Mouse (Mus musculus) G1E (cell line): ENCODE results near the gene Noxo1. TPM values are rescaled to one million over a fixed set of nuclear protein-coding genes. Genes with fewer than 3 reads are reported as not detected.

Experiments used
- ATAC-seq: 2 replicates; pipeline ENCODE4 v1.8.0; 2016; ENCODE audit warnings: mild to moderate bottlenecking; ENCODE audit not compliant: insufficient number of reproducible peaks, poor library complexity, low FRiP score, severe bottlenecking; ENCODE audit errors: extremely low read depth
- DNase-seq: peaks from one replicate; pipeline ENCODE4 v3.0.0; 2012; ENCODE audit warnings: low spot score
- H3K27me3 ChIP-seq: 2 replicates; pipeline ENCODE4 v1.6.1; 2012; ENCODE audit warnings: mild to moderate bottlenecking, low read length, inconsistent platforms; ENCODE audit not compliant: insufficient read depth
- H3K36me3 ChIP-seq: replicated peaks from 2 replicates; pipeline ENCODE3; 2012; ENCODE audit warnings: mild to moderate bottlenecking, inconsistent platforms
- H3K4me1 ChIP-seq: 2 replicates; pipeline ENCODE4 v1.6.1; 2012; ENCODE audit warnings: low read depth, low read length, inconsistent platforms, mixed read lengths; ENCODE audit not compliant: insufficient read depth
- H3K4me3 ChIP-seq: 2 replicates; pipeline ENCODE4 v1.5.1; 2012; ENCODE audit warnings: low read depth, mild to moderate bottlenecking, inconsistent platforms, low read length, moderate library complexity, mixed read lengths
- H3K9me3 ChIP-seq: replicated peaks from 2 replicates; pipeline ENCODE4 v1.6.1; 2012; ENCODE audit warnings: inconsistent platforms
- CTCF ChIP-seq: IDR thresholded peaks from 2 replicates; pipeline ENCODE4 v1.5.1; 2012; ENCODE audit warnings: low read depth, low read length, inconsistent platforms, mixed read lengths
- GATA1 ChIP-seq: IDR thresholded peaks from 2 replicates; pipeline ENCODE4 v1.6.1; 2012; ENCODE audit warnings: borderline replicate concordance, low read length, inconsistent platforms, mixed read lengths
- GATA2 ChIP-seq: IDR thresholded peaks from 2 replicates; pipeline ENCODE4 v1.6.1; 2012; ENCODE audit warnings: low read depth, low read length, inconsistent platforms, borderline replicate concordance
- POLR2AphosphoS5 ChIP-seq: IDR thresholded peaks from 2 replicates; pipeline ENCODE4 v1.6.1; 2012; ENCODE audit warnings: low read depth, low read length, inconsistent platforms; ENCODE audit not compliant: insufficient replicate concordance
- TAL1 ChIP-seq: conservative IDR thresholded peaks from 2 replicates; pipeline ENCODE4 v1.6.1; 2012; ENCODE audit warnings: low read depth, low read length, inconsistent platforms, mixed read lengths
- polyA plus RNA-seq: library from polyadenylated mRNA; stranded (reverse); fragments of >175 nt; gene quantifications from 2 replicates; pipeline ENCODE4 v1.2.3, GENCODE M21; 2012
- total RNA-seq, 2 experiments: library from RNA; stranded (forward) in 1 of 2; stranded (reverse) in 1 of 2; fragments of 200-1000 nt in 1 of 2; fragments of >200 nt in 1 of 2; fragmentation: Nextera tagmentation in 1 of 2; gene quantifications; 2 replicates each; pipeline ENCODE4 v1.2.3; 2014 to 2017

Noxo1 gene
- total and polyA plus RNA-seq, 3 experiments = 0.87 to 1.0 TPM; not detected in 1

GRCm38 (mm10) chr17:24699473-24699872 is 3.4 kb downstream of the Noxo1 start:
- Histone ChIP-seq H3K36me3 (peaks cover 66% of the 10 kb centered on the region), H3K9me3 (no peaks in the 10 kb centered on the region)
- TF ChIP-seq TAL1 (no peak), GATA2 (no peak), POLR2AphosphoS5 (no peak), CTCF (no peak), GATA1 (no peak)

GRCm38 (mm10) chr17:24701251-24701650 is 5.2 kb downstream of the Noxo1 start:
- ATAC-seq = no peak
- DNase-seq = no peak
- no peak overlapping the region for H3K4me3 ChIP-seq
- H3K27me3 ChIP-seq = no peaks in the 10 kb centered on the region; the same call in 1 of the 2 replicates
- TF ChIP-seq CTCF = no peak
- no peak for TF ChIP-seq TAL1
- no peak for TF ChIP-seq GATA2
- no peak for TF ChIP-seq GATA1
- TF ChIP-seq POLR2AphosphoS5 = no peak
- H3K36me3 ChIP-seq = peaks cover 80% of the 10 kb centered on the region
- no peaks in the 10 kb centered on the region for H3K9me3 ChIP-seq
- peaks cover 41% of the 10 kb centered on the region for H3K4me1 ChIP-seq

More at GRCm38 (mm10) chr17:24699473-24699872, 3.4 kb downstream of the Noxo1 start:
- DNase-seq = no peak
- Histone ChIP-seq H3K4me1 (peaks cover 36% of the 10 kb centered on the region), H3K4me3 (no peak overlapping the region), H3K27me3 (no peaks in the 10 kb centered on the region; the same call in 1 of the 2 replicates)
- no peak for ATAC-seq

- Histone ChIP-seq H3K4me1 (peaks cover 31% of the 10 kb centered on the region), H3K4me3 (peak overlapping the region; percentile 75; the same call in 1 of the 2 replicates), H3K27me3 (no peaks in the 10 kb centered on the region), H3K9me3 (no peaks in the 10 kb centered on the region), H3K36me3 (peaks cover 55% of the 10 kb centered on the region)
- TF ChIP-seq GATA2 (no peak), CTCF (no peak), TAL1 (no peak), GATA1 (no peak), POLR2AphosphoS5 (no peak)
- DNase-seq = no peak
- no peak for ATAC-seq
These were observed 9.8 kb downstream of the Noxo1 start for GRCm38 (mm10) chr17:24705821-24706220.

DNA sequence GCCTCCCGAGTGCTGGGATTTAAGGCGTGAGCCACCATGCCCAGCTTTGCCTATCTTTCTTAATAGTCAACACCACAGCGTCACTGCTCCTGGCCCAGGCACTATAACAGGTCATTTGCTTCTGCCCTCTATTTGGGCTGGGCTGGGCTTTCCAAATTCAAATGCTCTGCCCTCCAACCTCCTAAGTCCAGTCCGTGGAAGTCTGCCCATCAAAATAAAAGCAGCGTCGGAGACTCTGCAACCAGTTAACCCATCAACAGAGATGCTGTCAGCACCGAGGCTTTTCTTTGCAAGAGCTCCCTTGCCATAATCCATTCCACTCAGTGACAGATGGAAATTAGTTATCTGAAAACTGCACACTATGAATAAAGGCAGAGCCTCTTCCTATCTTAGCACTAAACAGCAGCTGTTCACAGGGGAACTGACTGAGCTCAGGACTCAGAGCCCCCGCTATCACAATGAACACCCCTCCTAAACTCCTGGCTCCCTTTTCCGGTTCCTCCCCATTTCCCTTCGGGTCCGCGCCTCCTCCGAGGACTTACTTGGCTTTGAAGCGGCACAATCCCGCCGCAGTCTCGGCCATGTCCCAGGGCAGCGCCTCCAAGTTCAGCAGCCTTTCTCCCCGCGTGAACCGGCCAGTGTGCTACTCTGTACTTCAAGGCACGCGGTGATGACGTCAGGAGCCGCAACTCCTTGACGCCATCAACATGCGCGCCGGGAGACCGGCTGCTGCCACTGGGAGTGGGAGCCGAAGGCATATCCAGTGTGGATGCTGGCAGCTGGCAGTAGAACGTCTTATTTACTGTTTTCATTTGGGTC is 11.2 kb downstream of the Noxo1 start, which contains the start of gene Tbl3:
Tbl3 (minus strand) TSS at position 679 of the 819 bp plus-strand sequence.
- ATAC-seq = peak; percentile 68
- H3K36me3 ChIP-seq = peaks cover 42% of the 10 kb centered on the region
- no peaks in the 10 kb centered on the region for H3K27me3 ChIP-seq
- DNase-seq = peak; percentile 92
- peaks cover 31% of the 10 kb centered on the region for H3K4me1 ChIP-seq
- TF ChIP-seq GATA2 (no peak), GATA1 (no peak), TAL1 (no peak), CTCF (no peak), POLR2AphosphoS5 (no peak)
- H3K9me3 ChIP-seq = no peaks in the 10 kb centered on the region
- peak within 1 kb of the TSS; percentile 75 for H3K4me3 ChIP-seq

DNA sequence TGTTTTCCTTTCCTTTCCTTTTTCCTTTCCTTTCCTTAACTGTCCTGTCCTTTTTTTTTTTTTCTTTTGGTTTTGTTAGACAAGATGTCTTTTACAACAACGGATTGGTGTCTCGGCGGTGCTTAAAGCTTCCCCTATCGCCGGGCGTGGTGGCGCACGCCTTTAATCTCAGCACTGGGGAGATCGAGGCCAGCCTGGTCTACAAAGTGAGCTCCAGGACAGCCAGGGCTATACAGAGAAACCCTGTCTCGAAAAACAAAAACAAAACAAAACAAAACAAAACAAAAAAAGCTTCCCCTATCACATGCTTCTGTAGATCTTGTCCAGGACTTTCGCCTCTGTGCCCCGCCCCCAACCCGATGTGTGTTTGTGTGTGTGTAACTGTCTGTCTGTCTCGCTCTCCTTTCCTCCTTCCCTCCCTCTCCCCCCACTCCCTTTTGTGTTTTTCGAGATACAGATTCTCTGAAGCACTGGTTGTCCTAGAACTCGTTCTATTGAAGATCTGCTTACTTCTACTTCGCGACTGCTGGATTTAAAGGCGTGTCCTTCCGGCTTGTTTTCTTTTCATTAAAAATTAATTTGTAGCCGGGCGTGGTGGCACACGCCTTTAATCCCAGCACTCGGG is 11.9 kb downstream of the Noxo1 start:
- no peak for ATAC-seq
- TF ChIP-seq TAL1 = no peak
- no peak for TF ChIP-seq GATA2
- TF ChIP-seq CTCF = no peak
- TF ChIP-seq GATA1 = no peak
- no peak for TF ChIP-seq POLR2AphosphoS5
- Histone ChIP-seq H3K27me3 (no peaks in the 10 kb centered on the region), H3K9me3 (no peaks in the 10 kb centered on the region), H3K4me3 (peak overlapping the region; percentile 75), H3K36me3 (peaks cover 34% of the 10 kb centered on the region), H3K4me1 (peaks cover 30% of the 10 kb centered on the region)
- DNase-seq = no peak

- H3K27me3 ChIP-seq = no peaks in the 10 kb centered on the region
- H3K4me1 ChIP-seq = peaks cover 28% of the 10 kb centered on the region
- DNase-seq (no peak), ATAC-seq (no peak)
- peaks cover 30% of the 10 kb centered on the region for H3K36me3 ChIP-seq
- no peak for TF ChIP-seq GATA1
- no peak for TF ChIP-seq CTCF
- TF ChIP-seq POLR2AphosphoS5 = no peak
- TF ChIP-seq GATA2 = no peak
- TF ChIP-seq TAL1 = no peak
- no peak overlapping the region for H3K4me3 ChIP-seq
- H3K9me3 ChIP-seq = no peaks in the 10 kb centered on the region
These were observed 12.6 kb downstream of the Noxo1 start for GRCm38 (mm10) chr17:24708646-24709045.
